Mouse (Mus musculus): ENCODE results near the gene Uncx. TPM values are rescaled to one million over a fixed set of nuclear protein-coding genes. Genes with fewer than 3 reads are reported as not detected.

Uncx gene
- polyA plus RNA-seq (2012; rRNA removed) = not detected in 2 replicates

DNA sequence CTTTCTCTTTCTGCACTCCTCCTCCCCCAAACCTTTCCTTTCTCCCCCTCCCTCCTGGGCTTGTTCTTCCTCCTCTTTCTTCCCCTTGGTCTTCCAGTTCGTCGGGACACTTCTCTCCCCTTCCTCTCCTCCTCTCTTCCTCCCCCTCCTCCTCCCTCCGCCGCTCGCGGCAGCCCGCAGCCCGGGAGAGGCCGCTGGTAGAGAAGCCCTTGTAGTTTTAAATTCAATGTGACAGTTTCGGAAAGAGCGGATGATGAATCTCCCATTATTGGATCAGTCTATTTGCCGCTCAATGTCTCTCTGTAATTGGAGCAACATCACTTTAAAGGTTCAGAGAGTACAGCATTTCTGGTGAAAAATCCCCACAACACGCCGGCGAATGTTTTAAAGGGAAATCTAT, at the start of gene Uncx:
TSS of gene Uncx (plus strand) at position 281 of the 400 bp plus-strand sequence.
- TF ChIP-seq CTCF (IDR thresholded peaks at IDR 0.05; ENCODE audit: extremely low read depth, insufficient read depth, insufficient read length, insufficient replicate concordance) (no peak), POLR2A (IDR thresholded peaks at IDR 0.05; ENCODE audit: low read depth, low read length) (no peak)
- Histone ChIP-seq H3K4me3 (ENCODE audit: extremely low read depth, insufficient read depth, insufficient read length) (no peak within 1 kb of the TSS), H3K27ac (ENCODE audit: insufficient read depth, low read length) (no peak within 1 kb of the TSS), H3K4me1 (ENCODE audit: control insufficient read depth, insufficient read depth, insufficient read length) (peaks cover 3% of the 10 kb centered on the region; the same call in 1 of the 2 replicates), H3K36me3 (ENCODE audit: control insufficient read depth, insufficient read depth, low read length) (no peaks in the 10 kb centered on the region), H3K27me3 (ENCODE audit: control insufficient read depth, insufficient read depth, low read length) (peaks cover 48% of the 10 kb centered on the region)
- no peak for DNase-seq (ENCODE audit: low read depth in 1 of 2, low spot score in 2 of 2)
- WGBS = 4% methylated on average over 15 of the region's 15 CpGs

DNA sequence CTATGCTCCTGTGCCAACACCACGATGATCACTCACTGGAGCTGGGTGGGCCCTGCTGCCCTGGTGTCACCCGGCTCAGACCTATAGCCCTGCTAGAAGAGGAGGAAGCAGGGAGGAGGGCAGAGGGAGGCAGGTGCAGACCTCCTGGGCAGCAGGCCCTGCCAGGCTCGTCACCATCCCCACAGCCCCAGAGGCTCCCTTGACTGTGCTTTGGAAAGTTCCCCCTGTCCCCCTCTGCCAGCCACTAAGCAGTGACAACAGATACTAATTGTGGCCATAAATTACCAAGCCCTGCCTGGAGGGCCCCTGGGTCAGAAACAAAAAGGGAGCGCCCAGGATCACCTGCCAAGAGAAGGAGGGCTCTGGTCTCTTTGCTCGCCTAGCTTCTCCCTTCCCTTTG, 49.6 kb upstream of the Uncx start:
- Histone ChIP-seq H3K4me3 (ENCODE audit: extremely low read depth, insufficient read depth, insufficient read length) (no peak overlapping the region), H3K4me1 (ENCODE audit: control insufficient read depth, insufficient read depth, insufficient read length) (no peaks in the 10 kb centered on the region), H3K27ac (ENCODE audit: insufficient read depth, low read length) (no peak overlapping the region), H3K27me3 (ENCODE audit: control insufficient read depth, insufficient read depth, low read length) (no peaks in the 10 kb centered on the region), H3K36me3 (ENCODE audit: control insufficient read depth, insufficient read depth, low read length) (no peaks in the 10 kb centered on the region)
- TF ChIP-seq CTCF (IDR thresholded peaks at IDR 0.05; ENCODE audit: extremely low read depth, insufficient read depth, insufficient read length, insufficient replicate concordance) (no peak), POLR2A (IDR thresholded peaks at IDR 0.05; ENCODE audit: low read depth, low read length) (no peak)
- no peak for DNase-seq (ENCODE audit: low read depth in 1 of 2, low spot score in 2 of 2)
- 54% methylated on average over 5 of the region's 5 CpGs for WGBS

DNA sequence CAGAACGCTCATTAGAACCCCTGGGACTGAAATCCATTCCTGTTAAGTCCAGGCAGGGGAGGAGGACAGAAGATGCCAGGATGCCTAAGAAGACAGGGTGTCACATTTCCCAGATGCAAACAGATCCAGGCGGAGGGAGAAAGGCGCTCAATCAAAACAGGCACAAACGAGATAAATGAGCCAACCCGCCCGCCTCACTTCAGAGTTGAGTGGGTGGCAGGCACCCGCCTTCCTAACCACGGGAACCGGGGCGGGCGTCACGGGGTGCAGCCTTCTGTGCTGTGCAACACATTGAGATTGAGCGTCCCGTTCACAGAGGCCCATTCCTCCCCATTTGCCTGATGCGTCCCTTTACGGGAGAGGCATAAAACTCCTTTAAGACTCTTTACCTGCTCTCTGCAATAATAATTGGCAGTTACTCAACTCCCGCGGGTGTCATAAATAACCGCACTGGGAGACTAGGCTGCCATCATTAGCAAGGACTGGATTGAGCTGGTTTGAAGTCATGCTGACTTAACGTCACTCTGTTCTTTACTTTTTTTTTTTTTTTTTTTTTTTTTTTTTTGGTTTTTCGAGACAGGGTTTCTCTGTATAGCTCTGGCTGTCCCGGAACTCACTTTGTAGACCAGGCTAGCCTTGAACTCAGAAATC, 48.1 kb upstream of the Uncx start:
- Histone ChIP-seq H3K27ac (ENCODE audit: insufficient read depth, low read length) (no peak overlapping the region), H3K27me3 (ENCODE audit: control insufficient read depth, insufficient read depth, low read length) (no peaks in the 10 kb centered on the region), H3K4me1 (ENCODE audit: control insufficient read depth, insufficient read depth, insufficient read length) (no peaks in the 10 kb centered on the region), H3K36me3 (ENCODE audit: control insufficient read depth, insufficient read depth, low read length) (no peaks in the 10 kb centered on the region), H3K4me3 (ENCODE audit: extremely low read depth, insufficient read depth, insufficient read length) (no peak overlapping the region)
- no peak for DNase-seq (ENCODE audit: low read depth in 1 of 2, low spot score in 2 of 2)
- 40% methylated on average over 22 of the region's 22 CpGs for WGBS
- TF ChIP-seq POLR2A (IDR thresholded peaks at IDR 0.05; ENCODE audit: low read depth, low read length) (no peak), CTCF (IDR thresholded peaks at IDR 0.05; ENCODE audit: extremely low read depth, insufficient read depth, insufficient read length, insufficient replicate concordance) (no peak)

DNA sequence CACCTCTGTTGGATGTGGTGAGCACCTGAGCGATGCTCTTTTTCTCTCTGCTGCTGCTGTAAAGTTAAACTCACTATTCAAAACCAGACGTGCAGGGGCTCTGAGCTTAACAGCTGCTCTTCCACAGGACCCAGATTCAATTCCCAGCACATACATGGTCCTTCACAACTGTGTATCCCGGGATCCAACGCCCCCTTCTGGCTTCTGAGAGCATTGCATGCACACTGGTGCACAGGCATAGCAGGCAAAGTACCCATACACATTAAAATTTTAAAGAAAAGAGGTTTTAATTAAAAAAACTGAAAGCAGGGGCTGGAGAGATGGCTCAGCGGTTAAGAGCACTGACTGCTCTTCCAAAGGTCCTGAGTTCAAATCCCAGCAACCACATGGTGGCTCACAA, 46.4 kb upstream of the Uncx start:
- Histone ChIP-seq H3K36me3 (ENCODE audit: control insufficient read depth, insufficient read depth, low read length) (no peaks in the 10 kb centered on the region), H3K27me3 (ENCODE audit: control insufficient read depth, insufficient read depth, low read length) (no peaks in the 10 kb centered on the region), H3K4me1 (ENCODE audit: control insufficient read depth, insufficient read depth, insufficient read length) (no peaks in the 10 kb centered on the region), H3K27ac (ENCODE audit: insufficient read depth, low read length) (no peak overlapping the region), H3K4me3 (ENCODE audit: extremely low read depth, insufficient read depth, insufficient read length) (no peak overlapping the region)
- TF ChIP-seq CTCF (IDR thresholded peaks at IDR 0.05; ENCODE audit: extremely low read depth, insufficient read depth, insufficient read length, insufficient replicate concordance) = no peak
- TF ChIP-seq POLR2A (IDR thresholded peaks at IDR 0.05; ENCODE audit: low read depth, low read length) = no peak
- DNase-seq (ENCODE audit: low read depth in 1 of 2, low spot score in 2 of 2) = no peak
- 50% methylated on average over 5 of the region's 5 CpGs for WGBS

DNA sequence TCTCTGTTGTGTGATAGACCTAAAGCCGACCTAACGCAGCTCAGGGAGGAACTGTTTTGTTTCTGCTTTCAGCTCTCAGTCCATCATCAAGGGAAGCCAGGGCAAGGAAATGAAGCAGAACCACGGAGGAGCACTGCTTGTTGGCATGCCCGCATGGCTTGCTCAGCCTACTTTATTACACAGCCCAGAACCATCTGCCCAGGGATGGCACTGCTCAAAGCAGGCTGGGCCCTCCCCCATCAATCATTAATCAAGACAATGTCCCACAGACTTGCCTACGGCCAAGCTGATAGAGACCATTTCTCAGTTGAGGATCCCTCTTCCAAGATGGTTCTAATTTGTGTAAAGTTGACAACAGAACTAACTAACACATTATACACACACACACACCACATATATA, 44.5 kb upstream of the Uncx start:
- H3K4me3 ChIP-seq (ENCODE audit: extremely low read depth, insufficient read depth, insufficient read length) = no peak overlapping the region
- H3K27ac ChIP-seq (ENCODE audit: insufficient read depth, low read length) = no peak overlapping the region
- H3K36me3 ChIP-seq (ENCODE audit: control insufficient read depth, insufficient read depth, low read length) = no peaks in the 10 kb centered on the region
- no peaks in the 10 kb centered on the region for H3K4me1 ChIP-seq (ENCODE audit: control insufficient read depth, insufficient read depth, insufficient read length)
- TF ChIP-seq CTCF (IDR thresholded peaks at IDR 0.05; ENCODE audit: extremely low read depth, insufficient read depth, insufficient read length, insufficient replicate concordance) = no peak
- TF ChIP-seq POLR2A (IDR thresholded peaks at IDR 0.05; ENCODE audit: low read depth, low read length) = no peak
- H3K27me3 ChIP-seq (ENCODE audit: control insufficient read depth, insufficient read depth, low read length) = no peaks in the 10 kb centered on the region
- WGBS = 27% methylated on average over 5 of the region's 5 CpGs
- no peak for DNase-seq (ENCODE audit: low read depth in 1 of 2, low spot score in 2 of 2)

DNA sequence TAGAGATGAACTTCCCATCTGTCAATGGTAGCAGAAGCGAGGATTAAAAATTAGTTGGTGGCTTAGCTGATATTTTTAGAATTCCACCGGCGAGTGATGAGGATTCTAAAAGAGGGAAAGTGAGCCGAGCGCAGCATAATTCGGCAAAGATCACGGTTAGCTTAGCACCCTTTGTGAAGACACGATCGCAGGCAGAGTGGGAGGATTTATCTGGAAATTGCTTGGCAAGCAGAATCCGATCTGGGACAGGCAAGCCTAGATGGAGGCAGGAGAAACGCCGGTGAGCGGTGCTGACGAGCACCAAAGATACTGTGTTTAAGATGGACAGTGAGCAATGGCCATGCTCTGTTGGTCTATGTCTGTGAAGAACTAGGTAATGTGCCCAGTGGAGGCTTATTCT, 41.0 kb upstream of the Uncx start:
- Histone ChIP-seq H3K4me1 (ENCODE audit: control insufficient read depth, insufficient read depth, insufficient read length) (no peaks in the 10 kb centered on the region), H3K27me3 (ENCODE audit: control insufficient read depth, insufficient read depth, low read length) (no peaks in the 10 kb centered on the region; the same call in 1 of the 2 replicates), H3K36me3 (ENCODE audit: control insufficient read depth, insufficient read depth, low read length) (no peaks in the 10 kb centered on the region), H3K4me3 (ENCODE audit: extremely low read depth, insufficient read depth, insufficient read length) (no peak overlapping the region), H3K27ac (ENCODE audit: insufficient read depth, low read length) (no peak overlapping the region)
- 87% methylated on average over 14 of the region's 14 CpGs for WGBS
- TF ChIP-seq CTCF (IDR thresholded peaks at IDR 0.05; ENCODE audit: extremely low read depth, insufficient read depth, insufficient read length, insufficient replicate concordance) (no peak), POLR2A (IDR thresholded peaks at IDR 0.05; ENCODE audit: low read depth, low read length) (no peak)
- DNase-seq (ENCODE audit: low read depth in 1 of 2, low spot score in 2 of 2) = no peak

DNA sequence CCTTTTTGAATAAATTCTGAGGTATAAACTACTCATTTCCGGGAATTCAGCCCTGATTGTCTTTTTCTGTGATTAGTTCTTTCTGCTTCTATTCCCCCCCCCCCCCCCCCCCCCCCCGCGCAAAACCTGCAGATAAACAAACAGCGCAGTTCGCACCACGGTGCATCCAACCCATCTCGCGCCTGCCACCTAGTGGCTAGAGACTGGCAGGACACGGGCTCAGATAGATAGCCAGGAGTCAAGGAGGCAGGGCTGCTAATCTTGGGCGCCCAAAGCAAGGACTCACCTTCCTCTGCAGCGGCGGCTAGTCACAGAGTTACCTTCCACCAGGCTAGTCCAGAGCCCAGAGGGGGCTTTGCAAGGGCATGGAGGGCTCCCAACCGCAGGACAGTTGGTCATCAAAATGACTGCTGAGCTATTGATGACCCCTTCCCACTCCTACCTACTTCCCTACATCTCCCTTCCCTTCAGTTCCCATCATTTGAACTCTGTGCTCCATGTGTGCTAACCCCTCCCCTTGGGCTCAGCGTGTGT, 38.2 kb upstream of the Uncx start:
- Histone ChIP-seq H3K27ac (ENCODE audit: insufficient read depth, low read length) (no peak overlapping the region), H3K36me3 (ENCODE audit: control insufficient read depth, insufficient read depth, low read length) (no peaks in the 10 kb centered on the region), H3K4me1 (ENCODE audit: control insufficient read depth, insufficient read depth, insufficient read length) (no peaks in the 10 kb centered on the region), H3K4me3 (ENCODE audit: extremely low read depth, insufficient read depth, insufficient read length) (no peak overlapping the region), H3K27me3 (ENCODE audit: control insufficient read depth, insufficient read depth, low read length) (no peaks in the 10 kb centered on the region; the same call in 1 of the 2 replicates)
- TF ChIP-seq POLR2A (IDR thresholded peaks at IDR 0.05; ENCODE audit: low read depth, low read length) = no peak
- TF ChIP-seq CTCF (IDR thresholded peaks at IDR 0.05; ENCODE audit: extremely low read depth, insufficient read depth, insufficient read length, insufficient replicate concordance) = peak; percentile 91; the same call in 1 of the 2 replicates
- WGBS = 6% methylated on average over 14 of the region's 14 CpGs
- peak; percentile 42 to 72 for DNase-seq (ENCODE audit: low read depth in 1 of 2, low spot score in 2 of 2)

Measured in spleen, adult 2 months (tissue).